Mouse (Mus musculus) megakaryocyte, embryonic 14.5 days (primary cell): ENCODE results near the gene Tcf12.

Experiments
- FLI1 ChIP-seq: IDR thresholded peaks from 2 replicates; pipeline ENCODE4 v1.6.1; 2012; ENCODE audit warnings: low read length, inconsistent platforms, mixed read lengths
- GATA1 ChIP-seq: IDR thresholded peaks from 3 replicates; pipeline ENCODE4 v1.6.1; 2012; ENCODE audit warnings: mixed read lengths, low read length, inconsistent platforms, borderline replicate concordance

- TF ChIP-seq GATA1 (no peak), FLI1 (no peak)
These were observed 81.4 kb downstream of the Tcf12 start for GRCm38 (mm10) chr9:72030274-72030673.
